Mouse (Mus musculus) ES-E14 (cell line): ENCODE results near the gene Eno2.

Experiments used
- CHD2 ChIP-seq: IDR thresholded peaks from 2 replicates; pipeline ENCODE4 v1.6.1; 2014; ENCODE audit warnings: mild to moderate bottlenecking, low read depth, low read length, inconsistent platforms
- HCFC1 ChIP-seq: IDR thresholded peaks from 2 replicates; pipeline ENCODE4 v1.6.1; 2012; ENCODE audit warnings: low read length, inconsistent platforms, borderline replicate concordance; ENCODE audit not compliant: insufficient read depth
- MAFK ChIP-seq: IDR thresholded peaks from 2 replicates; pipeline ENCODE4 v1.6.1; 2014; ENCODE audit warnings: mild to moderate bottlenecking, low read depth, low read length, inconsistent platforms; ENCODE audit not compliant: insufficient read depth
- ZC3H11A ChIP-seq: IDR thresholded peaks from 2 replicates; pipeline ENCODE4 v1.6.1; 2012; ENCODE audit warnings: low read depth, mild to moderate bottlenecking, inconsistent platforms, low read length, borderline replicate concordance
- ZNF384 ChIP-seq: IDR thresholded peaks from 2 replicates; pipeline ENCODE4 v1.6.1; 2012; ENCODE audit warnings: low read depth, low read length, inconsistent platforms

GRCm38 (mm10) chr6:124814448-124814847 lies 45.0 kb upstream of the Eno2 start:
- TF ChIP-seq CHD2 (no peak), HCFC1 (no peak), MAFK (no peak), ZNF384 (no peak), ZC3H11A (no peak)
